Mouse (Mus musculus) left cerebral cortex, adult 9 months (tissue): ENCODE measurements around the gene Xpnpep1.
A peak's percentile ranks its signal among the peaks of the same experiment; 100 is the strongest.

ENCODE experiments used
- DNase-seq, 2 experiments: peaks; one replicate each; pipeline ENCODE4 v3.0.0; 2022; ENCODE audit warnings: low spot score in 2 of 2

Gene Xpnpep1

DNA sequence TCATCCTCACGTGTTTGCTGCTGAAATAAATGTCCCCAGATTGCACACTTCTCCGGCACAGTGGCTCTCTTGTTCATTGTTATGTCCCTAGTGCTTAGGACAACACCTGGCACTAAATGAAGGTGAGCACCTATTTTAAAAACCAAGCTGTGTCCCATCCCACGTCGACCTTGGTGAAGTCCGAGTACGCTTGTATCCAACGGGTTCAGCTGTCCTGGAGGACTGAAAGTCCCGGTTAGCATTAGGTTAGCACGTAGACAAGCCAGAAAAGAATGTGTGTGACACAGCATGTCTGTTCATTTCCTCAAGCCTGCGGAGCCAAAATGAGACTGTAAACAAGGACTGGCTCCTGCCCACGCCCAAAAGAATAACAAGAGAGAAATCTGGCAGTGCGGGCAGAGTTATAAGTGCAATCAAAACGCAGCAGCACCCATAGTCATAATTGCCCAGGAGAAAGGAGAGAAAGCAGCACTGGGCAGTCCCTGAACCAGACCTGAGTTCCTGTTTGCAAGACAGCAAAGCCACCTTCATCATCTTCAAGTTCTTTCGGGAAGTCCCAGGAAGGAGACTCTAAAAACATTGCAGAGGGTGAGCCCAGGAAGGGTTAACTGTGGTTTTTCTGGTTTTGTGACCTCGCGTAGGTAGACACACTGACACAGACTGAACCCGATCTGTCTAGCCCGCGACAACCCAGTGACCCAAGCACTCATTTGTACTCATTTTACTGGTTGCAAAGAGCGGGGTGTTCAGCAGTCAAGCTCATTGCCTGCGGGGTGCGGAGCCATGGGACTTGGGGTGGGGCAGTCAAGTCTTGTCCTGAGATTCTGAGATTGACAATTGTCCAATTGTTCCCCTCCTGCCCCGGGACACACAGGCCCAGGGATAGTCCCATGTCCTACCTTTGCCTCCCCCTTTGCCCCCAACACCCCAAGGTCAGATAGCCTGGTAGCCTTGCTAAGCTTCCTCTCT lies at the start of gene Xpnpep1:
Gene Xpnpep1, minus strand, starts transcription at position 51 of the 969 bp plus-strand sequence.
- DNase-seq, result peak in 1 of 2 experiments; percentile 46

GRCm38 (mm10) chr19:53087268-53088143 lies 47.5 kb upstream of the Xpnpep1 start:
- DNase-seq, result no peak

- no peak for DNase-seq
Measured at GRCm38 (mm10) chr19:53086861-53087260, 46.8 kb upstream of the Xpnpep1 start.

DNA sequence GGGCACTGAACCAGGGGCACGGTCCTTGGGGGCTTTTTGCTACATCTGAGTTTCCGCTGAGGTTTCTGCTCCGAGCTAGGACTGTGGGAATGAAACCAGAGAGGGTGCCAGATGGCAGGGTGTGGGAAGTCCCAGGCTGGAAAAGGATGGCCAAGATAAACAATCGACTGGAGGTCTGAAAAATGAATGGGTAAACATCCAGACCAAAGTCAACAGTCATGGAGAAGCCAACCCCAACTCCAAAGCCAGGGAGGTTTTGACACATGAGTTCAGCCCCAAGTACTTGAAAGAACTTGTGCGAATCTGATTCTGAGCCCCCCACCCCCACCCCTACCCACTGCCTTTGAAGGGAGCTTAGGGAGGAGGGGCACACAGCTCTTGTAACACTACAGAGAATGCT lies 44.7 kb upstream of the Xpnpep1 start:
- DNase-seq, result no peak

DNA sequence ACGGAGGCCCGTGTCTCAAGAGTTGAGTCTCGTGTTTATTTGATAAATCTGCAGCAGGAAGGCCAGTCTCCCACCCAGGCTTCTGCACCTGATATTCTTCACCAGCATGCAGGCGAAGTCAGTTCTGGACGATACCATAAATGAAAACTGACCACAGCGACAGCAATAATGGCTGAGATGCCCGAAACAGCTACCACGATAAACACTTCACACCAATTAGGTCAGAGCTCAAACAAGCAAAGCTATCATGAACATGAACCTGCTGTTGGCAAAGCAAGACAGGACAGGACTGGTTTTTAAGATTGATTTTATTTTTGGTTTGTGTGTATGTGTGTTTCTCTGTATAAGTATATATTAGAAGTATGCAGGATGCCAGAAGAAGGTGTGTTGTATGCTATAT lies 42.8 kb upstream of the Xpnpep1 start:
- no peak for DNase-seq

DNA sequence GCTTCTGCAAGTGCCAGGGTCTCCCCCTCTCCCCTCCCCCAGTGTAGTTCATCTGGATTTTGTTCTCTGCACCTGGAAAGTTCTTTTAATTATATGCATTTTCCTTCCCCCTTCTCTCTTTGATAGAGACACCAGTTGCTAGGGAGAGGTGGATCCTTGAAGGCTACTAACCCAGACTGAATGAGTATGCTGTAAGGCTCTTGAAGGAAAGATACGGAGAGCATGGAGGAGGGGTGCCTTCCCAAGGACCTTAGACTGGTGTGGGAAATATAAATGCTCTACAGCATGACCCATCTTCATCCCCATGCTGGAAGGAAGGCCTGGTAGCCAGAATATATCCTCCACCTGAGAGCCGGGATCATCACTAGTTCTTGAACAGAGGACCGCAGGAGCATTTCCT lies 41.3 kb upstream of the Xpnpep1 start:
- no peak for DNase-seq

DNA sequence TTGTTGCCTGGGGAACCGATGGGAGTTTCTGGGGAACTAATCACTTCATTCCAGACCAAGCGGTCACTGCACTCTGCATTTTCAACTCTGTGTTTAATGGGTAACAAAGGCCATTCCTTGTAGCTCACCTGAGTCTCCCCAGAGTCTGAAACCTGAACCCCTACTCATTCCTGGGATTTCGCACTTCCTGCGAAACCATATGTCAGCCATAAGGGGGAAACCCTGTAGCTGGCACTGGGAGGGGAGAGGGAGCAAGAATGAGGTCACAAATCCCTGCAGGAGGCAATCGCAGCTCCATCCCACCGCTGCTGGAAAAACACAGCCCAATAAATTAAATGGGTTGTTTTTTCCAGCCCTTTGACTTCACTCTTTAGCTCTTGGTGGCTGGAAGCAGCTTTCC lies 40.9 kb upstream of the Xpnpep1 start:
- DNase-seq, result no peak

DNA sequence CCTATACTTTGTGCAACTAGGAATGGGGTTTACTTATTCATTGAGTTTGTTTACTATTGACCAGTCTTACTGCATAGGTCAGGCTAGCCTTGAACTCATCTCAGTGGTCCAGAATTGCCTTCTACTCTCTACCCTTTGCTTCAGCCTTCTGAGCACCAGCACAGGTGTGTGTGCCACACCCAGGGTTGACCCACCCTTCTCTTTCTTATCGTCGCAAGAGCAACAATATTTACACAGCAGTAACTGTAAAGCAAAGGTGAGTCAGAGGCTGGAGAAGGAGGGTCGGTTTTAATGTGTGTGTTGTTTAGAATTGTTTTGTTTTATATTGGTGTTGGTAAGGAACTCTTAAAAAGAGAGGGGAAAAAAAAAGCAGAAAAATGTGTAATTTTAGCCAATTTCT lies 40.5 kb upstream of the Xpnpep1 start:
- DNase-seq, result no peak

DNA sequence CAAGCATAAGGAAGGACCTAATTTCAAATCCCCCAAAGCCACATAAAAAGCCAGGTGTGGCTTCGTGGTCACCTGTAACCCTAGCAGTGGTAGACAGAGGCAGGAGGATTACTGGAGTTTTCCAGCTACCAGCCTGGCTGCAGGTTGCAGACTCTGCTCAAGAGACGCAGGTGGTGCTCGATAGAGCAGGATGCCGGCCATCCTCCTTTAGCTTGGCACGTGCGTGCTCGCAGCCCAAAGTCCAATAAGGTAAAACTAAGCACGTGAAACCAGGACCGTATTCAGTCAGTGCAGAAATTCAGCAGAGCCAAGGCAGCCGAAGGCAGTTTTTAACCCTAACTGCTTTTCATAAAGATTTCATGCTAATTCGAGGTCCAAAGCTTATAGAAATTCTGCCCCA lies 40.0 kb upstream of the Xpnpep1 start:
- DNase-seq, result no peak

DNA sequence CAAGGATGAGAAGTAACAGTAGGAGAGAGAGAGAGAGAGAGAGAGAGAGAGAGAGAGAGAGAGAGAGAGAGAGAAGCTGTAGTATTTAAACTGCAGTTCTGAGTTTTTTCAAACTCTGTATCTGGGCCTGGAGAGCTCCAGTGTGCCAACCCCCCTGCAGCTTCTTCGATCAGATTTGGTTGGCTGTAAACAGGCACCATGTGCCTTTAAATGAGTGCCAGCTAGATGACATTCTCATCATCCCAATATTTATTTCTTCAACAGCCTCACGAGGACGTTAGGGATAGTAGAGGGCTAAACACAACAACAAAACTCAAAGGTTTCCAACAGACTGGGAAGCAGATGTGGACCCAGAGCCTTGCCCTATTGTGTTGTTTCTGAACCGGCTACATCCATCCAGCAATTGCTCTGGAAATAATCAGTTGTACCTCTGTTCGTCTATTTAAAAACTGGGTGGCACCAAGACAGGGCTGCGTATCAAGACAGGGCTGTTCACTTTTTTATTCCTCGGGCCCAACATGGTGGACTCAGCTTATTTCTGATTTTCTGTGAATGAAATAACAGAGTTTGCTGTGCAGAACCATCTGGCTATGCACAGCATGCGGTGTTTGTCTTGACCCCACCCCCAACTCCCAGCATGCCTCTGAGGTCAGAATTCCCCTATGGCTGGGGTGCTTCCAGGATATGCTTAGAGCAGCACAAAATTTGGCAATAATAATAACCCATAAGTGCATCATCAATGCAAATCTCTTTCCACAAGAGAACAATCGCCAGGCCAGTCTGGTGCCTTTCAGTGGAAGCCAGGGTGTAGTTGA lies 38.5 kb upstream of the Xpnpep1 start:
- DNase-seq, result no peak

DNA sequence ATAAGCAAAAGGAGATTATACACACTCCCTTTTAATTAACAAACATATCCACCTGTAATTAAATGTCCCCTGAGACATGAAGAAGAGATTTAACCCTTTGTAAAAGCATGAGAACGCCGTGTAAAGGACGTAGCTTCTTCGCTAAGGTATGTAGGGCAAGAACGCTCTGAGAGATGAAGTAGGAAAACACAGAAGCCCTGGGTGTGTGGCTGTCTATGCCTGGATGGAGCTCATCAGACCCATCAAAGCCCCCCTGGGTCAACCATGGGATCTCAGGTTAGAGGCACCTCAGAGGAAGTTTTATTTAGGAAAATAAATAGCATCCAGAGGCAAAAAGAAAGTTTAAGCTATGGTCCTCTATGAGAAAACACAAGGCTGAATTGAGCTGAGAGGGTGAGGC lies 37.3 kb upstream of the Xpnpep1 start:
- no peak for DNase-seq

GRCm38 (mm10) chr19:53076238-53076981 lies 36.4 kb upstream of the Xpnpep1 start:
- DNase-seq, result peak; percentile 37 to 72

- no peak for DNase-seq
Measured at GRCm38 (mm10) chr19:53075896-53076237, 35.9 kb upstream of the Xpnpep1 start.

- DNase-seq, result no peak
Measured at GRCm38 (mm10) chr19:53074899-53075722, 35.1 kb upstream of the Xpnpep1 start.

- DNase-seq, result no peak
Measured at GRCm38 (mm10) chr19:53073521-53073920, 33.5 kb upstream of the Xpnpep1 start.

- DNase-seq, result no peak
Measured at GRCm38 (mm10) chr19:53072406-53072805, 32.4 kb upstream of the Xpnpep1 start.

DNA sequence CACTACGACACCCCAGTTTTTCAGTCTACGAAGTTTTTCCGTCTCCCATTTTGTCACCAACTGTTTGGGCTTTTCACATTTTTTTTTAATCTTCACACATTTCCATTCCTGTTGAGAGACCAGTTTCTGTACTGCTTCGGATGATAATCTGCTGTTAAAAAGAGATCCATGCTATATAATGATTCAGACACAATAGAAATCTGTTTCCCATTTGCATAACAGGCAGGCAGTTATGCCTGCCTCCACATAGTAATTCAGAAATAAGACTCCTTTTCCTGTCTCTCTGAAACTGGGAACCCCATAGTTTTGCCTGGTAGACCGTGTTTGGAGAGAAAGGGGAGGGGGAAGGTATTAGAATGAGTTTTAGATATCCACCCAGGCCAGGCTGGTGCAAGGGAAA lies 31.6 kb upstream of the Xpnpep1 start:
- DNase-seq, result no peak

GRCm38 (mm10) chr19:53070870-53071269 lies 30.9 kb upstream of the Xpnpep1 start:
- no peak for DNase-seq

DNA sequence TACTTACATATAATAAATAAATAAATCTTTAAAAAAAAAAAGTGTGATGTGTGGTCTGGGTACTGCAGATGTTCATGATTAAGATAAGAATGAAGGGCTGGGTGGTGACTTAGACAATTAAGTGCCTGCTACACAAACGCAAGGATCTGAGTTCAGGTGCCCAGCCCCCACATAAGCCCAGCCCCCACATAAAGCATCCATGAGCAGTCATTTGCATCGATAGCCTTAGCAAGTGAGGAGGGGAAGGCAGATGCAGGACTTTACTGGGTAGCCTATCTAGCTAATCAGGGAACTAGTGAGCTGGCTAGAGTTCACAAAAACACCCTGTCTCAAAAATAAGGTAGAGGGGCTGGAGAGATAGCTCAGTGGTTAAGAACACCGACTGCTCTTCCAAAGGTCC lies 29.4 kb upstream of the Xpnpep1 start:
- no peak for DNase-seq

- DNase-seq, result no peak
Measured at GRCm38 (mm10) chr19:53066934-53067333, 26.9 kb upstream of the Xpnpep1 start.
